Mouse (Mus musculus): ENCODE measurements at regions not wholly inside any gene's neighbourhood (a gene's known extent, or its start where the extent isn't known, plus 50 kb on each side); places are given as distances from the start of the nearest gene placed in this dataset.
A peak's percentile ranks its signal among the peaks of the same experiment; 100 is the strongest.

GRCm38 (mm10) chr9:31794911-31795310 is 118.4 kb downstream of the Barx2 start:
- no peak for DNase-seq (ENCODE audit: low spot score)

GRCm38 (mm10) chr9:31775956-31776355 is 137.3 kb downstream of the Barx2 start:
- DNase-seq (ENCODE audit: low spot score): no peak

GRCm38 (mm10) chr9:31765401-31765800 is 147.9 kb downstream of the Barx2 start:
- no peak for DNase-seq (ENCODE audit: low spot score)

- DNase-seq (ENCODE audit: low spot score): no peak
Measured at GRCm38 (mm10) chr9:31757894-31758561, 155.2 kb downstream of the Barx2 start.

- DNase-seq (ENCODE audit: low spot score): no peak
Measured at GRCm38 (mm10) chr9:31730443-31730842, 182.8 kb downstream of the Barx2 start.

GRCm38 (mm10) chr9:31719309-31719708 is 194.0 kb downstream of the Barx2 start:
- DNase-seq (ENCODE audit: low spot score): no peak

- DNase-seq (ENCODE audit: low spot score): no peak
Measured at GRCm38 (mm10) chr9:31710022-31710421, 203.2 kb downstream of the Barx2 start.

GRCm38 (mm10) chr9:31706688-31707087 is 206.6 kb downstream of the Barx2 start:
- DNase-seq (ENCODE audit: low spot score): no peak

- DNase-seq (ENCODE audit: low spot score): no peak
Measured at GRCm38 (mm10) chr9:31690921-31691475, 222.3 kb downstream of the Barx2 start.

GRCm38 (mm10) chr9:31688398-31688705 is 224.1 kb upstream of the Tmem45b start:
- DNase-seq (ENCODE audit: low spot score): no peak

- DNase-seq (ENCODE audit: low spot score): peak; percentile 44
Measured at GRCm38 (mm10) chr9:31687686-31688397, 223.6 kb upstream of the Tmem45b start.

- no peak for DNase-seq (ENCODE audit: low spot score)
Measured at GRCm38 (mm10) chr9:31686466-31686865, 222.2 kb upstream of the Tmem45b start.

GRCm38 (mm10) chr9:31684812-31685188 is 220.5 kb upstream of the Tmem45b start:
- no peak for DNase-seq (ENCODE audit: low spot score)

- DNase-seq (ENCODE audit: low spot score): peak; percentile 14
Measured at GRCm38 (mm10) chr9:31684099-31684811, 220.0 kb upstream of the Tmem45b start.

GRCm38 (mm10) chr9:31683302-31684081 is 219.2 kb upstream of the Tmem45b start:
- DNase-seq (ENCODE audit: low spot score): no peak

- no peak for DNase-seq (ENCODE audit: low spot score)
Measured at GRCm38 (mm10) chr9:31682893-31683292, 218.6 kb upstream of the Tmem45b start.

- DNase-seq (ENCODE audit: low spot score): no peak
Measured at GRCm38 (mm10) chr9:31677150-31677549, 212.9 kb upstream of the Tmem45b start.

GRCm38 (mm10) chr9:31659026-31659425 is 194.8 kb upstream of the Tmem45b start:
- no peak for DNase-seq (ENCODE audit: low spot score)

GRCm38 (mm10) chr9:31657612-31658011 is 193.3 kb upstream of the Tmem45b start:
- DNase-seq (ENCODE audit: low spot score): no peak

GRCm38 (mm10) chr9:31656676-31657075 is 192.4 kb upstream of the Tmem45b start:
- no peak for DNase-seq (ENCODE audit: low spot score)

GRCm38 (mm10) chr9:31654747-31655146 is 190.5 kb upstream of the Tmem45b start:
- no peak for DNase-seq (ENCODE audit: low spot score)

- DNase-seq (ENCODE audit: low spot score): no peak
Measured at GRCm38 (mm10) chr9:31654213-31654612, 190.0 kb upstream of the Tmem45b start.
